Mouse (Mus musculus) cerebellum, adult 2 months (tissue): ENCODE data around the gene Cltb.

Experiments used
- CTCF ChIP-seq: fragments of 200-500 bp; IDR thresholded peaks from 2 replicates; pipeline ENCODE4 v1.5.1; 2011; ENCODE audit warnings: low read depth, mild to moderate bottlenecking, control low read depth, low read length, moderate library complexity, borderline replicate concordance; ENCODE audit not compliant: insufficient read depth
- POLR2A ChIP-seq: fragments of 200-500 bp; IDR thresholded peaks from 2 replicates; pipeline ENCODE4 v1.6.1; 2011; ENCODE audit warnings: low read length, control low read depth, borderline replicate concordance; ENCODE audit not compliant: insufficient read depth

GRCm38 (mm10) chr13:54598622-54599143, 12.5 kb downstream of the Cltb start:
- TF ChIP-seq POLR2A (no peak), CTCF (no peak)
